Mouse (Mus musculus): Measurements from ENCODE around the gene Arhgap24. TPM values are rescaled to one million over a fixed set of nuclear protein-coding genes. Genes with fewer than 3 reads are reported as not detected.

Gene Arhgap24
- 5.9 and 6.1 TPM in 2 replicates for polyA plus RNA-seq (2016; fragmentation: Nextera tagmentation; extraction: Ambion mirVana)

DNA sequence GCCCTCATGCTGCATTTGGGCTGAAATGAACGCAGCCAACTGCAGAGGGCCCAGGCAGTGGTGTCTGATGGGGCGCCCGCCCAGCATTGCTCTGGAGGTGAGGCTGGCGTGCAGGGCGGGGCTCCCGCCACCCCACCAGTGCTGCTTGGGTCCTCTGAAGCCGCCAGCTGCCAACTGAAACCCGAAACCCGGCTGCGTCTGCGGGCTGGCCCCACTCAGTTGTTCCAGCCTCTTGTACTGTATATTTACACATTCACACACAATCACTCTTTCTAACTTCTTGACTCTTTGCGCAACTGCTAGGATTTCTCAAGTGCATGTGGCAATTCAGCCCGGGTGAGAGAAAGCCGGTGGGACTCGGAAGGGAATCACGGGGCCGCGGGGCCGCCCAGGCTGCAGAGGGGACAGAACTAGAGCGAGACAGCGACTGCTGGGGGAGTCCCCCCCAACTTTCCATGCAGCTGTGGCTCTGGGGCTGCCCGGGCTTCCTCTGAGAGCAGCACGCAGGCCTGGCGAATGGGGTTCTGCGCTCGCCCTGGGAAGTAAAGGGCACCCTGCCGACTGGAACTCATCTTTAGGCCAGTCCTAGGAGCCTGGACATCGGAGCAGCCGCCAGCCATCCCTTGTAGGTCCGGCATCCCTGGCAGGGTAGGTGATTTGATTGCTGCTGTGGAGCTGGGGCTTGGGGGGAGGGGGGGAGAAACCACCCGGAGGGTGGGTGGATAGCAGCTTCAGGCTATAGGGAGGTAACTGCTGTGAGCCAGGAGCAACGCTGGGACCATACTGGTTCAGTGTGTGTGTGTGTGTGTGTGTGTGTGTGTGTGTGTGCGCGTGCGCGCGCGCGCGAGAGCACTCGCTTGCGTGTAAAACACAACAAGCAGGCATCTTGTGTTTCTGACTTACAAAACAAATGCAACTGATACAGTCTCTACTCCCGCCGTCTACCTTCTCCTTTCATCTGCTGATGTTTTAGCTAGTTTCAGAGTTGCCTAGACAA is at the start of gene Arhgap24:
Gene Arhgap24, plus strand, starts transcription at position 177 of the 997 bp plus-strand sequence.
- Histone ChIP-seq H3K27me3 (replicated peaks) (no peaks in the 10 kb centered on the region), H3K4me3 (peak within 1 kb of the TSS; percentile 49), H3K9ac (peak within 1 kb of the TSS; percentile 61), H3K4me1 (peaks cover 9% of the 10 kb centered on the region), H3K9me3 (no peaks in the 10 kb centered on the region), H3K27ac (no peak within 1 kb of the TSS), H3K36me3 (no peaks in the 10 kb centered on the region), H3K4me2 (replicated peaks) (peak within 1 kb of the TSS; percentile 93)
- WGBS: under 1% methylated on average over 44 of the region's 44 CpGs
- peak; percentile 89 for ATAC-seq (ENCODE audit: low FRiP score, low read depth)

- no peaks in the 10 kb centered on the region for H3K36me3 ChIP-seq
- no peak overlapping the region for H3K27ac ChIP-seq
- no peaks in the 10 kb centered on the region for H3K9me3 ChIP-seq
- WGBS: 60% methylated on average over 4 of the region's 4 CpGs
- no peaks in the 10 kb centered on the region for H3K4me1 ChIP-seq
- no peak overlapping the region for H3K4me2 ChIP-seq (replicated peaks)
- H3K27me3 ChIP-seq (replicated peaks): no peaks in the 10 kb centered on the region
- H3K4me3 ChIP-seq: no peak overlapping the region
- no peak for ATAC-seq (ENCODE audit: low FRiP score, low read depth)
- no peak overlapping the region for H3K9ac ChIP-seq
Observed at GRCm38 (mm10) chr5:102434182-102434581, 47.0 kb upstream of the Arhgap24 start.

GRCm38 (mm10) chr5:102436581-102436980 is 44.6 kb upstream of the Arhgap24 start:
- no peaks in the 10 kb centered on the region for H3K9me3 ChIP-seq
- H3K27ac ChIP-seq: no peak overlapping the region
- H3K4me1 ChIP-seq: no peaks in the 10 kb centered on the region
- ATAC-seq (ENCODE audit: low FRiP score, low read depth): no peak
- no peak overlapping the region for H3K9ac ChIP-seq
- 59% methylated on average over 8 of the region's 8 CpGs for WGBS
- no peaks in the 10 kb centered on the region for H3K36me3 ChIP-seq
- no peaks in the 10 kb centered on the region for H3K27me3 ChIP-seq (replicated peaks)
- no peak overlapping the region for H3K4me3 ChIP-seq
- H3K4me2 ChIP-seq (replicated peaks): no peak overlapping the region

- Histone ChIP-seq H3K27ac (no peak overlapping the region), H3K9ac (no peak overlapping the region), H3K36me3 (no peaks in the 10 kb centered on the region), H3K9me3 (no peaks in the 10 kb centered on the region), H3K4me2 (replicated peaks) (no peak overlapping the region), H3K4me1 (no peaks in the 10 kb centered on the region), H3K27me3 (replicated peaks) (no peaks in the 10 kb centered on the region), H3K4me3 (no peak overlapping the region)
- WGBS: 91% methylated on average over 9 of the region's 9 CpGs
- ATAC-seq (ENCODE audit: low FRiP score, low read depth): no peak
Observed at GRCm38 (mm10) chr5:102439119-102439877, 41.9 kb upstream of the Arhgap24 start.

GRCm38 (mm10) chr5:102447436-102447835 is 33.8 kb upstream of the Arhgap24 start:
- WGBS: 94% methylated on average over 9 of the region's 9 CpGs
- Histone ChIP-seq H3K9me3 (no peaks in the 10 kb centered on the region), H3K36me3 (no peaks in the 10 kb centered on the region), H3K9ac (no peak overlapping the region), H3K4me2 (replicated peaks) (no peak overlapping the region), H3K27me3 (replicated peaks) (no peaks in the 10 kb centered on the region), H3K4me1 (no peaks in the 10 kb centered on the region), H3K4me3 (no peak overlapping the region), H3K27ac (no peak overlapping the region)
- no peak for ATAC-seq (ENCODE audit: low FRiP score, low read depth)

- H3K9ac ChIP-seq: no peak overlapping the region
- no peaks in the 10 kb centered on the region for H3K4me1 ChIP-seq
- no peaks in the 10 kb centered on the region for H3K9me3 ChIP-seq
- no peaks in the 10 kb centered on the region for H3K27me3 ChIP-seq (replicated peaks)
- 96% methylated on average over 2 of the region's 2 CpGs for WGBS
- no peaks in the 10 kb centered on the region for H3K36me3 ChIP-seq
- H3K27ac ChIP-seq: no peak overlapping the region
- no peak overlapping the region for H3K4me3 ChIP-seq
- no peak for ATAC-seq (ENCODE audit: low FRiP score, low read depth)
- no peak overlapping the region for H3K4me2 ChIP-seq (replicated peaks)
Observed at GRCm38 (mm10) chr5:102450897-102451296, 30.3 kb upstream of the Arhgap24 start.

DNA sequence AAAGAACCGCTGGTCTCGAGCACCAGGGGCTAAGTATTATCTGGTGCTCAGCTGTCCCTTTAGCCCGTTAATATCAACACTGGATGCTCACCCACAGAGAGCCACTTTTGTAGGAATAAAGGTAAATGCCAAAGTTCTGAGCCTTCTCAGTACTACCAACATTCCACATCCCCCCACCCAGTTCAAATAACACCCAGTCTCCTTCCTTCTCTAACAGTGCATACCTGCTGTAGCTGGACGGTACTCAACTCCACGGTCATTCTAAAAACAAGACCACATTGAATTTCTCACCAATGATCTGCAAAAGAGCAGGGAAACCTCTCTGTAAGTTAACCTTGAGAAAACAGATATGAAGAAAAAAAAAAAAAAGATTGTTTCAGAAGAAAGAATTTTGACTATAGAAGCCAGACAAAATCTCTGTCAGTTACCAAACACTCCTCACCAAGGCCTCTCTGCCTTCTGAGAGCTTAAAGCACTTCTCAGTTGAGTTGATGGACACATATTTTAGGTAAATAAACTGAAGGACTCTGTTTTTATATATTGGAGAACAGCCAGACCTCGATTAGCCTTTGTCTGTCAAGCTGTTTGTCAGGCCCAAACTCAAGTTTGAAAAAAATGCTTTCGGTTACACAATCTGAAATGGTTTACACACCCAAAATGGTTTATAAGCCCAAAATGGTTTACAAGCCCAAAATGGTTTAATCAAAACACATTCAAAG is 29.0 kb upstream of the Arhgap24 start:
- no peaks in the 10 kb centered on the region for H3K36me3 ChIP-seq
- 92% methylated on average over 7 of the region's 7 CpGs for WGBS
- H3K4me2 ChIP-seq (replicated peaks): no peak overlapping the region
- no peaks in the 10 kb centered on the region for H3K4me1 ChIP-seq
- no peak for ATAC-seq (ENCODE audit: low FRiP score, low read depth)
- H3K27ac ChIP-seq: no peak overlapping the region
- no peaks in the 10 kb centered on the region for H3K27me3 ChIP-seq (replicated peaks)
- H3K9ac ChIP-seq: no peak overlapping the region
- no peak overlapping the region for H3K4me3 ChIP-seq
- no peaks in the 10 kb centered on the region for H3K9me3 ChIP-seq

DNA sequence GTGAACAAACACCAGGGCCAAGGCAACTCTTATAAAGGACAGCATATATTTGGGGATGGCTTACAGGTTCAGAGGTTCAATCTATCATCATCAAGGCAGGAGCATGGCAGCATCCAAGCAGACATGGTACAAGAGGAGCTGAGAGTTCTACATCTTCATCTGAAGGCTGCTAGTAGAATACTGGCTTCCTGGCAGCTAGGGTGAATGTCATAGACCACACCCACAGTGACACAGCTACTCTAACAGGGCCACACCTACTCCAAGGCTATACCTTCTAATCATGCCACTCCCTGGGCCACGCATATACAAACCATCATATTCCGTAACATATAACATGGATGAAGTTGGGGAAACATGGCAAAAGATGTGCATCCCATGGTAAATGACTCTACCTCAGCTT is 27.9 kb upstream of the Arhgap24 start:
- Histone ChIP-seq H3K27ac (no peak overlapping the region), H3K9ac (no peak overlapping the region), H3K27me3 (replicated peaks) (no peaks in the 10 kb centered on the region), H3K4me1 (no peaks in the 10 kb centered on the region), H3K4me3 (no peak overlapping the region), H3K9me3 (no peaks in the 10 kb centered on the region), H3K4me2 (replicated peaks) (no peak overlapping the region), H3K36me3 (no peaks in the 10 kb centered on the region)
- no peak for ATAC-seq (ENCODE audit: low FRiP score, low read depth)
- WGBS: 89% methylated on average over 2 of the region's 2 CpGs

GRCm38 (mm10) chr5:102455247-102455646 is 25.9 kb upstream of the Arhgap24 start:
- Histone ChIP-seq H3K27ac (no peak overlapping the region), H3K9me3 (no peaks in the 10 kb centered on the region), H3K4me3 (no peak overlapping the region), H3K27me3 (replicated peaks) (no peaks in the 10 kb centered on the region), H3K4me2 (replicated peaks) (no peak overlapping the region), H3K36me3 (no peaks in the 10 kb centered on the region), H3K9ac (no peak overlapping the region), H3K4me1 (no peaks in the 10 kb centered on the region)
- WGBS: 91% methylated on average over 2 of the region's 2 CpGs
- ATAC-seq (ENCODE audit: low FRiP score, low read depth): no peak

DNA sequence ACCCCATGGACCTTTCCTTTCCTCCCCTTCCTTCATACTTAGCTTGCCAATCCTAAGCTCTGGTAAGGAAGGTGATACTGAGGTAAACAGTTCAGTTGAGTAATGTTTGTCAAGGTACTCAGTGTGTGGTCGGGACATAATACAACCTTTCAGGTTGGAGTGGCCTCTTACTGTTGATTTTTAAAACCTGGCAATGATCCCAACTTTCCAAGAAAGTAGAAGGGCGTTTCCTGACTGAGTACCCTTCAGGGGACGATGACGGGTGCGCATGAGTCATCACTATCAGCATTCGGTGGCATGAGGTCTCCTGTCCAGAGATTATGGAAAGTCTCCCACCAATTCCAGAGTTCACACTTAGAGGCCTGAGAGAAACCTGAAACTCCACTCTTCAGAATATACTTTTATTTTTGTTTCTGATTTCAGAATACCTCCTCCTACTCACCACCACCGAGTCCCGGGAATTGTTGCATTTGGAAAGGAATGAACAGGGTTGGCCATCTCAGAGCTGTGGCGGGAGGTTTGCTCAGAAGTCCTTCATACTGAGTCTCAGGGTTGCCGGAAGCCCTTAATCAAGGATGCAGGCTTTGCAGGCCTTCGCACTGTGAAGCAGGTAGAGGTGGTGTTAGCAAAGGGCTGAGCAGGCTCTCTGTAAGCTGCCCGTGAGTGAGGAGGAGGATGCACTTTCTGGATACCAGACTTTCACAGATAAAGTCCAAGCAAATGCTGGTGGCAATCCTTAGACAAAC is 20.6 kb upstream of the Arhgap24 start:
- Histone ChIP-seq H3K36me3 (no peaks in the 10 kb centered on the region), H3K27me3 (replicated peaks) (no peaks in the 10 kb centered on the region), H3K9me3 (no peaks in the 10 kb centered on the region), H3K9ac (no peak overlapping the region), H3K27ac (no peak overlapping the region), H3K4me1 (no peaks in the 10 kb centered on the region), H3K4me3 (no peak overlapping the region), H3K4me2 (replicated peaks) (no peak overlapping the region)
- 90% methylated on average over 12 of the region's 12 CpGs for WGBS
- ATAC-seq (ENCODE audit: low FRiP score, low read depth): no peak

- no peak overlapping the region for H3K27ac ChIP-seq
- 77% methylated on average over 3 of the region's 3 CpGs for WGBS
- H3K4me1 ChIP-seq: no peaks in the 10 kb centered on the region
- H3K4me2 ChIP-seq (replicated peaks): no peak overlapping the region
- no peak overlapping the region for H3K9ac ChIP-seq
- no peaks in the 10 kb centered on the region for H3K36me3 ChIP-seq
- no peaks in the 10 kb centered on the region for H3K27me3 ChIP-seq (replicated peaks)
- H3K4me3 ChIP-seq: no peak overlapping the region
- H3K9me3 ChIP-seq: no peaks in the 10 kb centered on the region
- no peak for ATAC-seq (ENCODE audit: low FRiP score, low read depth)
Observed at GRCm38 (mm10) chr5:102462948-102463347, 18.2 kb upstream of the Arhgap24 start.

All from neural tube, embryonic 12.5 days (tissue).